Mouse (Mus musculus) cortical plate, adult 2 months (tissue): Measurements from ENCODE around the gene P3h1. TPM values are rescaled to one million over a fixed set of nuclear protein-coding genes. Genes with fewer than 3 reads are reported as not detected.
A peak's percentile ranks its signal among the peaks of the same experiment; 100 is the strongest.
"Not testable (repeated sequence)": the region's sequence is repeated elsewhere in the genome, so short reads cannot be mapped to it uniquely, and the experiment has no call there.

Experiments used
- H3K27ac ChIP-seq: fragments of 200-500 bp; 2 replicates; pipeline ENCODE4 v1.5.1; 2012; ENCODE audit warnings: low read length, control low read depth, inconsistent platforms; ENCODE audit not compliant: insufficient read depth
- H3K4me1 ChIP-seq: fragments of 200-500 bp; 2 replicates; pipeline ENCODE4 v1.6.1; 2011; ENCODE audit warnings: low read length; ENCODE audit not compliant: control insufficient read depth, insufficient read depth
- H3K4me3 ChIP-seq: fragments of 200-500 bp; 2 replicates; pipeline ENCODE4 v1.5.1; 2011; ENCODE audit warnings: mild to moderate bottlenecking, low read length, control low read depth; ENCODE audit not compliant: insufficient read depth
- CTCF ChIP-seq: fragments of 200-500 bp; IDR thresholded peaks from 2 replicates; pipeline ENCODE4 v1.5.1; 2011; ENCODE audit warnings: mild to moderate bottlenecking, control low read depth, low read length; ENCODE audit not compliant: insufficient read depth; ENCODE audit errors: extremely low read depth
- POLR2A ChIP-seq: fragments of 200-500 bp; IDR thresholded peaks from 2 replicates; pipeline ENCODE4 v1.6.1; 2011; ENCODE audit warnings: mild to moderate bottlenecking, low read length, control low read depth; ENCODE audit not compliant: insufficient read depth; ENCODE audit errors: extremely low read depth
- polyA plus RNA-seq: library from polyadenylated mRNA; depleted of rRNA; stranded (reverse); fragments of >200 nt; gene quantifications from 2 replicates; pipeline ENCODE4 v1.2.3, GENCODE M21; 2012

The P3h1 gene
- polyA plus RNA-seq, 1 experiment, result 10.8 TPM

- TF ChIP-seq POLR2A, result no peak
- H3K4me1 ChIP-seq, result no peaks in the 10 kb centered on the region
- H3K4me3 ChIP-seq, result no peak overlapping the region
- H3K27ac ChIP-seq, result no peak overlapping the region
These were observed 28.5 kb downstream of the P3h1 start for GRCm38 (mm10) chr4:119261087-119261713.

GRCm38 (mm10) chr4:119262483-119262882 lies 29.8 kb downstream of the P3h1 start:
- Histone ChIP-seq H3K27ac (no peak overlapping the region), H3K4me3 (no peak overlapping the region), H3K4me1 (no peaks in the 10 kb centered on the region)
- TF ChIP-seq POLR2A, result no peak
- no peak for TF ChIP-seq CTCF

- no peak overlapping the region for H3K4me3 ChIP-seq
- TF ChIP-seq CTCF, result no peak
- no peak for TF ChIP-seq POLR2A
These were observed 30.7 kb downstream of the P3h1 start for GRCm38 (mm10) chr4:119263459-119263858.

DNA sequence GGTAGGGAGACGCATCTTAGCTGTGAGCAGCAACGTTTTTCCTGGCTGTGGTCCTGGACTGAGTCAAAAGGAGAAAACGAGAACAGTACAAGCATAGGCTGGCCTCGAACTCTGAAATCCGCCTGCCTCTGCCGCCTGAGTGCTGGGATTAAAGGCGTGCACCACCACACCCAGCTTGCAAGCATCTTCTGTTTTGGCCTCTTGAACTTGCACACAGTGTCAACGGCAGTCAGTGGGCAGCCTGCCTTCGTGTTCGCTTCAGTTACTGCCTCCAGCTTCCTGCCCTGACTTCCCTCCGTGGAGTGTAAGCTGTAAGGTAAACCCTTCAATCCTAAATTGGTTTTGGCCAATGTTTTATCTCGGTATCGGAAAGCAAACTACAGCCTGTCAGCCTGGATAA lies 33.9 kb downstream of the P3h1 start:
- TF ChIP-seq CTCF, result no peak
- TF ChIP-seq POLR2A, result no peak
- Histone ChIP-seq H3K27ac (no peak overlapping the region), H3K4me1 (no peaks in the 10 kb centered on the region), H3K4me3 (no peak overlapping the region)

More at GRCm38 (mm10) chr4:119263459-119263858, 30.7 kb downstream of the P3h1 start:
- no peaks in the 10 kb centered on the region for H3K4me1 ChIP-seq
- H3K27ac ChIP-seq, result no peak overlapping the region

DNA sequence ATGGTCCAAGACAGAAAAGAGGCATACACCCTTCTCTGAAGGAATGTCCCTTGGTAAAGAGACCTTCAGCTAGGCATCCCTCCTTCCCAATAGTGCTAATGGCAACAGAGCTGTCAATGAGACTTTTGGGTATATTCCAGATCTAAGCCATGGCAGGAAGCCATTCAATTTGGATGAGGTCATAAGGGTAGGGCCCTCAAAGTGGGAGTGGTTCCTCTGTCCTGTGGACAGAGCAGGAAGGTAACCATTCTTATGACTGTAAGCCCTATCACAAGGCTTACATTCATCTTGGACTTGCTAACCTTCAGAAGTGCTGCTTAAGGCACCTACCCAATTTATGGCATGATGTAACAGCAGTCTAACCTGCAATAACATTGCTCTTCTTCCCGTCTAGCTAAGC lies 41.9 kb downstream of the P3h1 start:
- peak overlapping the region; percentile 76; the same call in 1 of the 2 replicates for H3K27ac ChIP-seq
- TF ChIP-seq POLR2A (no peak), CTCF (no peak)
- H3K4me3 ChIP-seq, result no peak overlapping the region
- no peaks in the 10 kb centered on the region for H3K4me1 ChIP-seq

- Histone ChIP-seq H3K27ac (peak overlapping the region; percentile 76; the same call in 1 of the 2 replicates), H3K4me1 (no peaks in the 10 kb centered on the region), H3K4me3 (no peak overlapping the region)
- TF ChIP-seq CTCF, result no peak
- no peak for TF ChIP-seq POLR2A
These were observed 42.5 kb downstream of the P3h1 start for GRCm38 (mm10) chr4:119275226-119275625.

- TF ChIP-seq POLR2A, result no peak
- no peak for TF ChIP-seq CTCF
- Histone ChIP-seq H3K27ac (peak overlapping the region; percentile 54; the same call in 1 of the 2 replicates), H3K4me3 (no peak overlapping the region), H3K4me1 (no peaks in the 10 kb centered on the region)
These were observed 43.0 kb downstream of the P3h1 start for GRCm38 (mm10) chr4:119275726-119276125.

DNA sequence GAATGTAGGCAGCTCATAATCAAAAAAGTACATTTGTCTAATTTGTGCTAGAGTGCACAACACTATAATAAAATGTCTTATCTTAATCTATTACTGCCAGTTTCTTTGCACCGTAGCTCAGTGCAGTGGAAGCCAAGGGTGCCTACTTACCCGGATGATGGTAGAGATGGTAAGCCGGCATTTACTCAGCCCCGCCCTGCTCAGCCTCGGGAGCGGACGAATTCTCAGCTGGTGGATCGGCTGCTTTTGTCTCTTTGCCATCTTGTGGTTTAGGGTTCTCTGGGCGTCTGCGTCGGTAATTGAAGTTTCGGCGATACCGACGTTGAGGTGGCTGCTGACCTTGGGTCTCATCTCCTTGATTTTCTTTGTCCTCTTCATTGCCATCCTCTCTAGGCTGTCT lies 46.1 kb downstream of the P3h1 start:
- H3K27ac ChIP-seq, H3K4me1 ChIP-seq, H3K4me3 ChIP-seq: not testable (repeated sequence)

DNA sequence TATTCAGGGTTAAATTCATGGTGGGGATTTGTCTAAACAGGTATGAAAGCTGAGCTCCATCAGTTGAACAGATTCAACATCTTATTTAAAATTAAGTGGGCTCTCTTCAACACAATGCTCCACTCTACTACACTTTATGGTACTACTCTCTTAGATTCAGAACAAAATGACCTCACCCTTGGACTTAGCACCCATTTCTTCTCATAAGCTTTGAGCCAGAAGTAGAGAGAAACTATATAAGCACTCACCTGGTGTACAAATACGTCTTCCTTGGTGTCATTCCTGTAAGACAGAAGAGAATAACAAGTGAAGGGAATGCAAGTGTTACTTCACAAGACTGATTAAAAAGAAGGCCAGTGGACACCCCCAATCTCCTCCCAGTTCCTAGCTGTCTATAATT lies 52.1 kb downstream of the P3h1 start:
- H3K27ac ChIP-seq, result no peak overlapping the region
- 0 out of 2 replicates have a peak, but pooled peaks cover 2% of the 10 kb centered on the region for H3K4me1 ChIP-seq
- H3K4me3 ChIP-seq, result no peak overlapping the region
- TF ChIP-seq POLR2A, result no peak
- TF ChIP-seq CTCF, result no peak

GRCm38 (mm10) chr4:119285336-119285735 lies 52.6 kb downstream of the P3h1 start:
- Histone ChIP-seq H3K4me3 (no peak overlapping the region), H3K4me1 (0 out of 2 replicates have a peak, but pooled peaks cover 2% of the 10 kb centered on the region), H3K27ac (no peak overlapping the region)
- TF ChIP-seq CTCF, result no peak
- no peak for TF ChIP-seq POLR2A
